Comparison of ENCODE assay signal across 10 mouse cellular contexts in genomic region chr6:128804823-128805640, GRCm38 (mm10). TPM values are rescaled to one million over a fixed set of nuclear protein-coding genes. Genes with fewer than 3 reads are reported as not detected.
DNase-seq lines count a peak whose midpoint lies in the region; ATAC-seq and TF ChIP-seq lines count a peak whose summit lies in the region.
"Not testable (repeated sequence)": the region's sequence is repeated elsewhere in the genome, so short reads cannot be mapped to it uniquely, and the experiment has no call there.
"Had no signal": no experiment of that assay in that cellular context is flagged by ENCODE, and none has a peak within 500 bp of the region (broad histone marks: within the 10 kb centered on the region; RNA-seq: fewer than 3 reads in every experiment).

No protein-coding gene starts in this region.

- not testable (repeated sequence) for TF ChIP-seq POLR2A in MEL (IDR thresholded peaks at IDR 0.05; ENCODE audit: control insufficient read depth in 1 of 2, insufficient read depth in 1 of 2, low read depth in 1 of 2, low read length in 2 of 2, poor library complexity in 1 of 2)

- peak; percentile 49 for TF ChIP-seq RAD21 in MEL (IDR thresholded peaks at IDR 0.05; ENCODE audit: low read depth, low read length)

- H3K27me3 ChIP-seq in MEL (ENCODE audit: control insufficient read depth in 1 of 2, insufficient read depth in 2 of 2, low read length in 2 of 2) = not testable (repeated sequence)

- peak; percentile 75 for DNase-seq in MEL (ENCODE audit: low read depth, low spot score)
- DNase-seq in cerebellum, adult 9-10 months = peak; percentile 68
- DNase-seq in forelimb bud, embryonic 11.5 days (ENCODE audit: low read depth, low spot score) = peak; percentile 55
- DNase-seq in heart, postnatal 4 days = peak; percentile 70
- peak; percentile 55 to 68 for DNase-seq in layer of hippocampus, postnatal 10 days (ENCODE audit: low spot score in 2 of 2)
- DNase-seq in right cerebral cortex, adult 18-20 months = peak; percentile 34
- peak; percentile 65 for DNase-seq in urinary bladder, postnatal 14 days (ENCODE audit: low spot score)

- not testable (repeated sequence) for H3K4me1 ChIP-seq in MEL (ENCODE audit: control insufficient read depth in 1 of 2, insufficient read depth in 2 of 2, low read length in 2 of 2)

- not testable (repeated sequence) for TF ChIP-seq EP300 in MEL (IDR thresholded peaks at IDR 0.05; ENCODE audit: low read depth in 1 of 2, low read length in 2 of 2)

- not testable (repeated sequence) for H3K9me3 ChIP-seq in MEL (replicated peaks; ENCODE audit: insufficient read depth, low read length)

- peak; percentile 46 to 61 (median 57) for TF ChIP-seq CTCF in MEL (IDR thresholded peaks at IDR 0.05 in 2 of 3, conservative IDR thresholded peaks at IDR 0.05 in 1 of 3; ENCODE audit: control insufficient read depth in 1 of 3, insufficient read depth in 1 of 3, low read depth in 2 of 3, low read length in 3 of 3, poor library complexity in 1 of 3, severe bottlenecking in 1 of 3)

- H3K9ac ChIP-seq in MEL (ENCODE audit: control insufficient read depth, low read depth, low read length, poor library complexity, severe bottlenecking) = not testable (repeated sequence)

- H3K4me3 ChIP-seq in MEL (ENCODE audit: control insufficient read depth in 1 of 2, insufficient read depth in 1 of 2, low read depth in 2 of 2, low read length in 2 of 2) = not testable (repeated sequence)

- H3K79me2 ChIP-seq in MEL (ENCODE audit: control insufficient read depth, insufficient read depth, low read length, poor library complexity) = not testable (repeated sequence)

- peak; percentile 63 for ATAC-seq in megakaryocyte progenitor cell, adult 5-6 weeks (replicated peaks; ENCODE audit: poor library complexity)

- H3K36me3 ChIP-seq in MEL (ENCODE audit: control insufficient read depth in 1 of 2, insufficient read depth in 2 of 2, low read length in 2 of 2) = not testable (repeated sequence)

- H3K27ac ChIP-seq in MEL (ENCODE audit: control insufficient read depth, low read depth, low read length) = not testable (repeated sequence)

TF ChIP-seq in MEL, 35 proteins besides CTCF, POLR2A, EP300 and RAD21:
- peak; percentile 42; the same call in 1 of the 2 replicates for TF ChIP-seq ZC3H11A (IDR thresholded peaks at IDR 0.05; ENCODE audit: low read depth, low read length)
- peak; percentile 50 for TF ChIP-seq SMC3 (IDR thresholded peaks at IDR 0.05; ENCODE audit: low read depth, low read length)
TF ChIP-seq in MEL: peak in this region for 2; not testable (repeated sequence) for 33.

RNA-seq across cellular contexts. Expression of gene Klrb1c, which starts 16.0 kb away (rescaled TPM):
- total RNA-seq in MEL (2012; rRNA removed) = not detected in 2 replicates
- polyA plus RNA-seq in MEL (2012; ENCODE audit: insufficient read depth in 1 of 2, insufficient read length in 2 of 2, low read depth in 1 of 2, low replicate concordance in 2 of 2, missing spikeins in 1 of 2) = not detected
- not detected for total RNA-seq in heart, postnatal 4 days (2021)
- under 1 TPM in 1 of 2 experiments, not detected in 1; 0.20 TPM for total RNA-seq in layer of hippocampus, postnatal 10 days (2021)
- total RNA-seq in megakaryocyte progenitor cell, adult 5-6 weeks (2015) = 0.07 and 0.96 TPM in 2 replicates
- total RNA-seq in megakaryocyte progenitor cell, adult 5-6 weeks (2017) = 0.37 and 0.51 TPM in 2 replicates
- polyA plus RNA-seq: hindbrain, embryonic 15.5 days had no signal

RNA-seq across cellular contexts. Expression of gene Gm44511, which starts 21.1 kb away (rescaled TPM):
- not detected in 2 replicates for total RNA-seq in MEL (2012; rRNA removed)
- not detected for polyA plus RNA-seq in MEL (2012; ENCODE audit: insufficient read depth in 1 of 2, insufficient read length in 2 of 2, low read depth in 1 of 2, low replicate concordance in 2 of 2, missing spikeins in 1 of 2)
- total RNA-seq in heart, postnatal 4 days (2021) = not detected
- total RNA-seq in layer of hippocampus, postnatal 10 days (2021) = not detected
- not detected in 2 replicates for total RNA-seq in megakaryocyte progenitor cell, adult 5-6 weeks (2015)
- total RNA-seq in megakaryocyte progenitor cell, adult 5-6 weeks (2017) = not detected in 2 replicates
- polyA plus RNA-seq: hindbrain, embryonic 15.5 days; liver, embryonic 16.5 days had no signal

RNA-seq across cellular contexts. Expression of gene Klrb1b, which starts 21.1 kb away (rescaled TPM):
- total RNA-seq in MEL (2012; rRNA removed) = not detected in 2 replicates
- not detected for polyA plus RNA-seq in MEL (2012; ENCODE audit: insufficient read depth in 1 of 2, insufficient read length in 2 of 2, low read depth in 1 of 2, low replicate concordance in 2 of 2, missing spikeins in 1 of 2)
- total RNA-seq in heart, postnatal 4 days (2021) = not detected
- total RNA-seq in layer of hippocampus, postnatal 10 days (2021) = not detected
- 0.32 and 1.4 TPM in 2 replicates for total RNA-seq in megakaryocyte progenitor cell, adult 5-6 weeks (2015)
- not detected in 2 replicates for total RNA-seq in megakaryocyte progenitor cell, adult 5-6 weeks (2017)
- polyA plus RNA-seq: hindbrain, embryonic 15.5 days had no signal
